Mouse (Mus musculus): Measurements from ENCODE around the gene Cdh11.
A peak's percentile ranks its signal among the peaks of the same experiment; 100 is the strongest.
"Not testable (repeated sequence)": the region's sequence is repeated elsewhere in the genome, so short reads cannot be mapped to it uniquely, and the experiment has no call there.

Gene Cdh11

GRCm38 (mm10) chr8:102715956-102716355 lies 69.5 kb downstream of the Cdh11 start:
- DNase-seq (ENCODE audit: low read depth, low spot score) = no peak

- no peak for DNase-seq (ENCODE audit: low read depth, low spot score)
Measured at GRCm38 (mm10) chr8:102707305-102707704, 78.1 kb downstream of the Cdh11 start.

GRCm38 (mm10) chr8:102705376-102705905 lies 80.0 kb downstream of the Cdh11 start:
- DNase-seq (ENCODE audit: low read depth, low spot score) = no peak

- DNase-seq (ENCODE audit: low read depth, low spot score) = no peak
Measured at GRCm38 (mm10) chr8:102700245-102700644, 85.2 kb downstream of the Cdh11 start.

GRCm38 (mm10) chr8:102698232-102698837 lies 87.1 kb downstream of the Cdh11 start:
- no peak for DNase-seq (ENCODE audit: low read depth, low spot score)

GRCm38 (mm10) chr8:102693465-102693864 lies 92.0 kb downstream of the Cdh11 start:
- DNase-seq (ENCODE audit: low read depth, low spot score) = no peak

GRCm38 (mm10) chr8:102685491-102685890 lies 100.0 kb downstream of the Cdh11 start:
- not testable (repeated sequence) for DNase-seq (ENCODE audit: low read depth, low spot score)

- no peak for DNase-seq (ENCODE audit: low read depth, low spot score)
Measured at GRCm38 (mm10) chr8:102685023-102685422, 100.4 kb downstream of the Cdh11 start.

- peak; percentile 16 for DNase-seq (ENCODE audit: low read depth, low spot score)
Measured at GRCm38 (mm10) chr8:102677148-102677547, 108.3 kb downstream of the Cdh11 start.

- DNase-seq (ENCODE audit: low read depth, low spot score) = not testable (repeated sequence)
Measured at GRCm38 (mm10) chr8:102664561-102664960, 120.9 kb downstream of the Cdh11 start.

- no peak for DNase-seq (ENCODE audit: low read depth, low spot score)
Measured at GRCm38 (mm10) chr8:102656529-102656928, 128.9 kb downstream of the Cdh11 start.

- no peak for DNase-seq (ENCODE audit: low read depth, low spot score)
Measured at GRCm38 (mm10) chr8:102651964-102652363, 133.5 kb downstream of the Cdh11 start.

- DNase-seq (ENCODE audit: low read depth, low spot score) = no peak
Measured at GRCm38 (mm10) chr8:102627151-102627550, 158.3 kb downstream of the Cdh11 start.

GRCm38 (mm10) chr8:102612146-102612545 lies 173.3 kb downstream of the Cdh11 start:
- no peak for DNase-seq (ENCODE audit: low read depth, low spot score)

GRCm38 (mm10) chr8:102601327-102601726 lies 184.1 kb downstream of the Cdh11 start:
- no peak for DNase-seq (ENCODE audit: low read depth, low spot score)

- DNase-seq (ENCODE audit: low read depth, low spot score) = peak; percentile 75
Measured at GRCm38 (mm10) chr8:102596523-102596922, 188.9 kb downstream of the Cdh11 start.

- no peak for DNase-seq (ENCODE audit: low read depth, low spot score)
Measured at GRCm38 (mm10) chr8:102593899-102594298, 191.5 kb downstream of the Cdh11 start.
